Mouse (Mus musculus): ENCODE data around the gene Fosb.

DNA sequence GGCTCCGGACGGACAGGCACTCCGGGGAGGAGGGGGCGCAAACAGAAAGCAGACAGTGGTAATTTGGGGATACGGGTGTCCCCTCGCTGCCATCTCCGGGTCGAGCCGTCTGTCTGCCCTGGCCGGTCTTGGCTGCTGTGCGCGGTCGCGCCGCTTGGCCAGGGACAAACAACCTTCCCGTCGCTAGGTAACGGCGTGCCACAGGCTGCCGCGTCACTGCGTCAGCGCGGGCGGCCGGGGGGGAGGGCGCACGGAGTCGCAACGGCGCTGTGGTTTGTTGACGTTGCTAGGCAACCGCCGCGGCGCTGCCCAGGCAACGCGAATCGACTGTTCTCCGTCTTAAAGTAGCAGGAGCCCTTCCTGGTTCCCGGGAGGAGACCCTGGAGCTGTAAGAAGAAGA is 10.1 kb upstream of the Fosb start:
- TF ChIP-seq CTCF (IDR thresholded peaks at IDR 0.05; ENCODE audit: low read depth, low read length) (peak; percentile 31), POLR2A (IDR thresholded peaks at IDR 0.05; ENCODE audit: extremely low read depth, insufficient read depth, low read length) (no peak)

Measured in liver, adult 2 months (tissue).